Mouse (Mus musculus) C2C12 (cell line): Measurements from ENCODE around the gene Cltc. TPM values are rescaled to one million over a fixed set of nuclear protein-coding genes. Genes with fewer than 3 reads are reported as not detected.

Experiments used
- H3K27me3 ChIP-seq: one replicate; pipeline ENCODE4 v1.6.1; 2011; ENCODE audit not compliant: control insufficient read depth, insufficient read depth, insufficient read length
- H3K36me3 ChIP-seq: one replicate; pipeline ENCODE4 v1.6.1; 2011; ENCODE audit not compliant: control insufficient read depth, insufficient read depth
- H3K4me3 ChIP-seq: one replicate; pipeline ENCODE4 v1.5.1; 2011; ENCODE audit warnings: mild to moderate bottlenecking, control low read depth; ENCODE audit not compliant: poor library complexity, insufficient read depth, severe bottlenecking
- H3K79me2 ChIP-seq: one replicate; pipeline ENCODE4 v1.6.1; 2011; ENCODE audit not compliant: control insufficient read depth, insufficient read depth
- H3K79me3 ChIP-seq: one replicate; pipeline ENCODE4 v1.6.1; 2011; ENCODE audit warnings: low read depth, control low read depth
- H3ac ChIP-seq: one replicate; pipeline ENCODE3; 2011; ENCODE audit warnings: low read depth; ENCODE audit not compliant: control insufficient read depth, insufficient read length
- CEBPB ChIP-seq: IDR thresholded peaks from one replicate; pipeline ENCODE4 v1.6.1; 2011; ENCODE audit warnings: low read depth, mild to moderate bottlenecking, control low read depth, moderate library complexity
- CTCF ChIP-seq: IDR thresholded peaks from one replicate; pipeline ENCODE4 v1.5.1; 2011; ENCODE audit not compliant: control insufficient read depth, insufficient read depth, insufficient read length
- FOSL1 ChIP-seq: IDR thresholded peaks from one replicate; pipeline ENCODE4 v1.8.0; 2011; ENCODE audit warnings: mild to moderate bottlenecking, low read length; ENCODE audit not compliant: poor library complexity, insufficient read depth, severe bottlenecking
- MAX ChIP-seq: IDR thresholded peaks from one replicate; pipeline ENCODE4 v1.6.1; 2011; ENCODE audit warnings: mild to moderate bottlenecking, control low read depth
- MYOD1 ChIP-seq: IDR thresholded peaks from one replicate; pipeline ENCODE4 v1.6.1; 2011; ENCODE audit warnings: low read depth; ENCODE audit not compliant: control insufficient read depth, insufficient read length
- MYOG ChIP-seq: IDR thresholded peaks from one replicate; pipeline ENCODE4 v1.6.1; 2011; ENCODE audit not compliant: control insufficient read depth, insufficient read length; ENCODE audit errors: extremely low read depth
- USF1 ChIP-seq: IDR thresholded peaks from one replicate; pipeline ENCODE4 v1.6.1; 2011; ENCODE audit warnings: low read depth, mild to moderate bottlenecking, control low read depth, moderate library complexity
- polyA plus RNA-seq: library from polyadenylated mRNA; unstranded; fragments of >200 nt; fragmentation: generic; extraction: Trizol; gene quantifications from one replicate; pipeline ENCODE4 v1.2.1, GENCODE M21; 2012; ENCODE audit warnings: missing spikeins

The Cltc gene
- polyA plus RNA-seq, 1 experiment = 65.1 TPM

DNA sequence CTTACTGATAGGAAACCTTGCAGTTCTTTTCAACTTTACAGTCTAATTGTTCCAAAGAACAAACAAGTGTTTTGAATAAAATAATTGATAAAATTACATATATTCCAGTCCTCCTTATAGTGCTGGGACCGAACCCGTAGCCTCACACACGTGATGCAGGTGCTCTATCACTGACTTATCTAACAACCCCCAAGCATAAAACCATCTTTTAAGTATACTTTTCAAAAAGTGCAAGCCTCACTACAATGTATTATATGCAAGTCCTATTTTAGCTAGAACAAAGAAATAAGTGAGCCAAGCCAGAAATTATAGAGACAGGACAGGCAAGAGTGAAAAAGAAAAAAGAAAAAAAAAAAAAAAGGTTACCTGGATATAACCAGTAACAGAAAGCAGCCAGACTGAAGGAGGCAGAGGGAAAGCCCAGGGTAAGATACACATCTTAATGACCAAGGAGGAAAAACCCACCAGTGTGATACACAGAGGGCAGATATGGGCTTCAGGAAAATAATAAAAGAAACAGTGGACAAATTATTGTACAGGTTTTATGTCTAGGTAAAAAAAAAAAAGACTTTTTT, 110.4 kb downstream of the Cltc start:
- Histone ChIP-seq H3K4me3 (no peak overlapping the region), H3ac (no peak overlapping the region), H3K79me3 (peaks cover 5% of the 10 kb centered on the region), H3K27me3 (no peaks in the 10 kb centered on the region), H3K36me3 (peaks cover 20% of the 10 kb centered on the region), H3K79me2 (peaks cover 35% of the 10 kb centered on the region)
- no peak for TF ChIP-seq MYOD1
- no peak for TF ChIP-seq CTCF
- TF ChIP-seq USF1 = peak; percentile 62

DNA sequence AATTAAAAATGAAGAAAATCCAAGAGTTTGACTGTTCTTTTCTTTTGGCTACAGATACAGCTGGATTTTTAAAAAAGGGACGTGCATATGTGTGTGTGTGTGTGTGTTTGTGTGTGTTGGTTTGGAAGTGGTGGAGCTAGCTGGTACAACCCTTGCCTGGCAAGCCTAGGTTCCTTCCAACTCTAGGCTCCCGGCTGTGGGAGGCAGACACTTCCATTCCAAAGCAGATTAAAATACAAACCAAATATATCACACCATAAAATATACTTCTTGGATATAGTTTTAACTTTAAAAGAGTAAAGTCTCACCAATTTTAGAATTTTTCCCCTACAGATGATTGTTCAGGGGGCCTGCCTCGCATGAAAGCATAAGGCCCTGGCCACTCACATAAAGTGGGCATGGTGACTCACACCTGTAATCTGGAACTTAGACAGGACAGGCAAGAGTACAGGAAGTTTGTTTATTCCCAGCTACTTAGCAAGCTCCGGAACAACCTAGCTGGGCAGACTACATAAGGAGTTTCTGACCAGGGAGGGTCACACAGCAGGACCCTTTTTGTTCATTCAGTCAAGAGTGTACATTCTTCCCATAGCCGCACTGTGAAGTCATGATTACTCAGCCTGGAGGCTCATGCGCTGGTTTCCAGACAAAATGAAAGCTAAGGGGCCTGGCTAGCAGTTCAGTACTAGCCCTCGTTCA, 111.1 kb downstream of the Cltc start:
- TF ChIP-seq MYOD1 (peak; percentile 6), FOSL1 (peak; percentile 67), MAX (peak; percentile 59), MYOG (no peak)

DNA sequence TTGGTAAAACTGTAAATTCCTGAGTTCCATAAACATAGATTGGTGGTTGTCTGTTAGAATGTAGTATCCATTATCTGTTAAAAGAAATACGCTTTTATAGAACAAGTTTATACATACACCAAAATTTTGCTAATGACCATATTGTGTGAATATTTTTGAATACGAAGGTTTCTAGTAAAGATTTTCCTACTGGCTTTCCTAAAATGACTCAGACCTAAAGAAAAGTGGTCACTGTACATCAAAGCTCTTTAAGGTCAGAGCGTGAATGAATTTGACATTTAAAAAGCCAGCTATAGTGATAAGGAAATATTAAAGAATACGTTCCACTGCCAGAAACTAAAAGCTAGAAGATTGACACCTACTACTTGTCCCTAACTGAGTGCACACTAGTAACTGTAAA, 112.8 kb downstream of the Cltc start:
- Histone ChIP-seq H3ac (no peak overlapping the region), H3K27me3 (no peaks in the 10 kb centered on the region), H3K79me3 (peaks cover 8% of the 10 kb centered on the region), H3K36me3 (peaks cover 35% of the 10 kb centered on the region), H3K4me3 (no peak overlapping the region), H3K79me2 (peaks cover 27% of the 10 kb centered on the region)
- TF ChIP-seq CTCF (no peak), CEBPB (no peak), USF1 (no peak), MYOG (no peak), MYOD1 (no peak), FOSL1 (no peak), MAX (no peak)

More for the DNA sequence above, 111.1 kb downstream of the Cltc start:
- Histone ChIP-seq H3K79me3 (peaks cover 5% of the 10 kb centered on the region), H3K79me2 (peaks cover 31% of the 10 kb centered on the region), H3K4me3 (no peak overlapping the region), H3ac (no peak overlapping the region), H3K27me3 (no peaks in the 10 kb centered on the region), H3K36me3 (peaks cover 23% of the 10 kb centered on the region)

Other genes with a start within 250 kb of the Cltc start
- 9.8 TPM for gene Rps6kb1, start 212.8 kb downstream of the Cltc start, polyA plus RNA-seq
- 6.1 TPM for gene Tubd1, start 212.6 kb downstream of the Cltc start, polyA plus RNA-seq
- 157 TPM for gene Vmp1, start 73.7 kb downstream of the Cltc start, polyA plus RNA-seq
- gene Ptrh2, start 73.6 kb downstream of the Cltc start, polyA plus RNA-seq = 23.0 TPM
- gene Dhx40, start 50.2 kb upstream of the Cltc start, polyA plus RNA-seq = 6.3 TPM
- 0.14 TPM for gene Ypel2, start 236.1 kb upstream of the Cltc start, polyA plus RNA-seq